Mouse (Mus musculus): Measurements from ENCODE around the gene Ftl1. TPM values are rescaled to one million over a fixed set of nuclear protein-coding genes. Genes with fewer than 3 reads are reported as not detected.

Gene Ftl1
- total and polyA plus RNA-seq, 3 experiments = 31.2 to 1,027 (median 142) TPM

- H3K27me3 ChIP-seq (replicated peaks) = no peaks in the 10 kb centered on the region
- H3K4me2 ChIP-seq (ENCODE audit: insufficient read depth, low read depth, poor library complexity, severe bottlenecking) = no peak overlapping the region
- in situ Hi-C loops (cut with MboI; ENCODE audit: low pct_ligation_motif_present, low pct_unique_long_range_greater_than_20kb, low sequenced_read_pairs) = loop anchor here (10.0 kb wide), 1 partner anchor 223 kb away; the partner anchor contains the start of gene Ntn5
- H3K36me3 ChIP-seq (replicated peaks in 1 of 2; ENCODE audit: control insufficient read depth in 1 of 2, insufficient read depth in 1 of 2, low read length in 1 of 2) = peaks cover 39 to 60% of the 10 kb centered on the region in 2 experiments
- no peak overlapping the region for H3K4me3 ChIP-seq (replicated peaks in 1 of 3; ENCODE audit: low read depth in 2 of 3, low read length in 2 of 3, poor library complexity in 1 of 3)
- DNase-seq (ENCODE audit: extremely low read depth) = no peak
- peaks cover 16 to 48% of the 10 kb centered on the region in 2 experiments for H3K4me1 ChIP-seq (ENCODE audit: control insufficient read depth in 1 of 2, insufficient read depth in 2 of 2)
- no peaks in the 10 kb centered on the region for H3K9me3 ChIP-seq (replicated peaks; ENCODE audit: low read length)
- peak overlapping the region; percentile 24; the same call in 1 of the 2 replicates for H3K9ac ChIP-seq (ENCODE audit: insufficient read depth, low read depth)
- peak overlapping the region; percentile 80; the same call in 1 of the 2 replicates for H3K27ac ChIP-seq (ENCODE audit: insufficient read depth, low read depth)
- dilution Hi-C loops (cut with MboI; ENCODE audit: extremely low pct_ligation_motif_present, extremely low pct_unique_long_range_greater_than_20kb, low sequenced_read_pairs) = no loop called here
- H3K79me2 ChIP-seq (replicated peaks; ENCODE audit: control insufficient read depth, extremely low read depth, insufficient read depth, poor library complexity, severe bottlenecking) = peaks cover 49% of the 10 kb centered on the region
- TF ChIP-seq POLR2A (IDR thresholded peaks at IDR 0.05; ENCODE audit: low read depth, low read length) = peak; percentile 3; the same call in 1 of the 2 replicates
- TF ChIP-seq RAD21 (IDR thresholded peaks at IDR 0.05; ENCODE audit: low read depth, low read length) = no peak
Measured at GRCm38 (mm10) chr7:45461326-45461725, 1.6 kb upstream of the Ftl1 start.

- peak; percentile 72 for DNase-seq (ENCODE audit: extremely low read depth)
- peak overlapping the region; percentile 93; the same call in 1 of the 2 replicates for H3K4me2 ChIP-seq (ENCODE audit: insufficient read depth, low read depth, poor library complexity, severe bottlenecking)
- in situ Hi-C loops (cut with MboI; ENCODE audit: low pct_ligation_motif_present, low pct_unique_long_range_greater_than_20kb, low sequenced_read_pairs) = loop anchor here (10.0 kb wide), 1 partner anchor 224 kb away; the partner anchor contains the start of gene Ntn5
- peak overlapping the region; percentile 59 for H3K9ac ChIP-seq (ENCODE audit: insufficient read depth, low read depth)
- dilution Hi-C loops (cut with MboI; ENCODE audit: extremely low pct_ligation_motif_present, extremely low pct_unique_long_range_greater_than_20kb, low sequenced_read_pairs) = no loop called here
- peaks cover 45% of the 10 kb centered on the region for H3K79me2 ChIP-seq (replicated peaks; ENCODE audit: control insufficient read depth, extremely low read depth, insufficient read depth, poor library complexity, severe bottlenecking)
- no peaks in the 10 kb centered on the region for H3K9me3 ChIP-seq (replicated peaks; ENCODE audit: low read length)
- H3K4me3 ChIP-seq (replicated peaks in 1 of 3; ENCODE audit: low read depth in 2 of 3, low read length in 2 of 3, poor library complexity in 1 of 3) = peak overlapping the region in 1 of 3 experiments; percentile 40
- peaks cover 43 to 64% of the 10 kb centered on the region in 2 experiments for H3K36me3 ChIP-seq (replicated peaks in 1 of 2; ENCODE audit: control insufficient read depth in 1 of 2, insufficient read depth in 1 of 2, low read length in 1 of 2)
- peak overlapping the region; percentile 80 for H3K27ac ChIP-seq (ENCODE audit: insufficient read depth, low read depth)
- H3K4me1 ChIP-seq (ENCODE audit: control insufficient read depth in 1 of 2, insufficient read depth in 2 of 2) = peaks cover 16 to 52% of the 10 kb centered on the region in 2 experiments
- H3K27me3 ChIP-seq (replicated peaks) = no peaks in the 10 kb centered on the region
- TF ChIP-seq ELF1 (IDR thresholded peaks at IDR 0.05; ENCODE audit: low read depth, low read length) (no peak; the same call in 1 of the 2 replicates), POLR2AphosphoS2 (IDR thresholded peaks at IDR 0.05; ENCODE audit: low read depth, low read length) (no peak), CHD1 (IDR thresholded peaks at IDR 0.05; ENCODE audit: low read depth, low read length) (no peak), PAX5 (IDR thresholded peaks at IDR 0.05; ENCODE audit: low read length) (no peak), TBP (conservative IDR thresholded peaks at IDR 0.05; ENCODE audit: low read depth, low read length) (peak; percentile 62; the same call in 1 of the 2 replicates), MAX (IDR thresholded peaks at IDR 0.05; ENCODE audit: low read length) (peak; percentile 26; the same call in 1 of the 2 replicates), GABPA (IDR thresholded peaks at IDR 0.05; ENCODE audit: insufficient replicate concordance, low read depth, low read length) (peak; percentile 75), KAT2A (IDR thresholded peaks at IDR 0.05; ENCODE audit: insufficient replicate concordance, low read length) (no peak), MAZ (IDR thresholded peaks at IDR 0.05; ENCODE audit: low read depth, low read length) (no peak), NRF1 (IDR thresholded peaks at IDR 0.05; ENCODE audit: low read depth, low read length) (no peak), SIN3A (IDR thresholded peaks at IDR 0.05; ENCODE audit: low read length) (peak; percentile 35; the same call in 1 of the 2 replicates), JUN (IDR thresholded peaks at IDR 0.05; ENCODE audit: insufficient read depth, low read depth, low read length) (no peak), BHLHE40 (IDR thresholded peaks at IDR 0.05; ENCODE audit: low read depth, low read length) (peak; percentile 39; the same call in 1 of the 2 replicates), RCOR1 (conservative IDR thresholded peaks at IDR 0.05; ENCODE audit: low read depth, low read length) (no peak), MAFK (IDR thresholded peaks at IDR 0.05; ENCODE audit: insufficient replicate concordance, low read length) (peak; percentile 93), NELFE (IDR thresholded peaks at IDR 0.05; ENCODE audit: low read depth, low read length) (no peak), ETS1 (conservative IDR thresholded peaks at IDR 0.05; ENCODE audit: low read depth, low read length) (peak; percentile 51), IRF4 (IDR thresholded peaks at IDR 0.05; ENCODE audit: low read depth, low read length) (peak; percentile 36; the same call in 1 of the 2 replicates), MXI1 (IDR thresholded peaks at IDR 0.05; ENCODE audit: low read depth, low read length) (peak; percentile 35; the same call in 1 of the 2 replicates), USF2 (conservative IDR thresholded peaks at IDR 0.05; ENCODE audit: low read depth, low read length) (no peak), ZKSCAN1 (IDR thresholded peaks at IDR 0.05; ENCODE audit: borderline replicate concordance, low read depth, low read length) (no peak), UBTF (IDR thresholded peaks at IDR 0.05; ENCODE audit: low read depth, low read length) (peak; percentile 75), ZC3H11A (IDR thresholded peaks at IDR 0.05; ENCODE audit: low read depth, low read length) (no peak), TCF12 (IDR thresholded peaks at IDR 0.05; ENCODE audit: low read depth, low read length) (peak; percentile 30; the same call in 1 of the 2 replicates), E2F4 (IDR thresholded peaks at IDR 0.05; ENCODE audit: insufficient replicate concordance, low read depth, low read length) (no peak), EP300 (IDR thresholded peaks at IDR 0.05; ENCODE audit: low read length) (no peak), HCFC1 (IDR thresholded peaks at IDR 0.05; ENCODE audit: low read depth, low read length) (no peak), CHD2 (IDR thresholded peaks at IDR 0.05; ENCODE audit: low read length) (no peak), ZNF384 (IDR thresholded peaks at IDR 0.05; ENCODE audit: low read depth, low read length) (no peak), MYC (IDR thresholded peaks at IDR 0.05; ENCODE audit: low read depth, low read length) (no peak)
Measured at GRCm38 (mm10) chr7:45460860-45461314, 1.2 kb upstream of the Ftl1 start.

Data from CH12.LX (cell line).